Mouse (Mus musculus): ENCODE results near the gene Efcab12.
A peak's percentile ranks its signal among the peaks of the same experiment; 100 is the strongest.
"Not testable (repeated sequence)": the region's sequence is repeated elsewhere in the genome, so short reads cannot be mapped to it uniquely, and the experiment has no call there.

Efcab12 gene

GRCm38 (mm10) chr6:115838161-115838597 is at the start of gene Efcab12:
Gene Efcab12, minus strand, starts transcription at chr6:115838412.
- DNase-seq, result peak; percentile 72 to 77

- DNase-seq, result no peak
These were observed 48.7 kb upstream of the Efcab12 start for GRCm38 (mm10) chr6:115886894-115887293.

GRCm38 (mm10) chr6:115884018-115884417 is 45.8 kb upstream of the Efcab12 start:
- no peak for DNase-seq

DNA sequence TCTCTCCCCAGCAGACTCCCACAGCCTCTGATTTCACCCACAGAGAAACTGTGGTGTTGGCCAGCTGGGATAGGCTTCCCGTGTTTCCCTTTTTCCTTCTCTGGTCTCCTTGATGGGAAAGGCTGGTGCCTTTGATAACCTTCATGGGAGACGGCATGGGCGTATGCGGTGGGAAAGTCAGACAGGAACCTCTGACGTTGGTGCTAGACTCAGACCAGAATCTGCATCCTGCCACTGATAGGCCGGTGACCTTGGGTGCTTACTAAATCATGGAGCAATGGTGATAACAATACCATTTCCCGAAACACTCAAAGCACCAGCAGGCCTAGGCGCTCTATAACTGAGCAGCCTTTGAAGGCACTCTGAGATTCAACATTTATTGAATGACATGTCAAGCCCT is 42.5 kb upstream of the Efcab12 start:
- no peak for DNase-seq

DNA sequence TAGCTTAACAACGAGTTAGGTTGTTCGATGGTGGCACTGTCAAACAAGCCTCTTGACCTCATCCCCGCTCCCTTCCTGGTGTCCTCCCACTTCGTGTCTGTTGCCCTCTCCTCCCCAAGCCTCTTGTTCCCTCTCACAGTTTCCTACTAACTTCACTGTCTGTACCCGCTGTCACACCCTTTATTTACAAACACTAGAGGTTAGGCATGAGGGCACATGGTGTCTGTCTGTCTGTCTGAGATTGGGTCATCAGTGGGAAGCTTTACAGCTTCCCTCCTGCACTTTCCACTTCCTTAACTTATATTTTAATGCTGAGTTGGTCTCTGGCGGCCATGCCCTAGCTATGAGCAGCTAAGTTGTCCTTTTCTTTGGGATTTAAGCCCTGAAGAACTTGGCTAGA is 41.5 kb upstream of the Efcab12 start:
- DNase-seq, result no peak

DNA sequence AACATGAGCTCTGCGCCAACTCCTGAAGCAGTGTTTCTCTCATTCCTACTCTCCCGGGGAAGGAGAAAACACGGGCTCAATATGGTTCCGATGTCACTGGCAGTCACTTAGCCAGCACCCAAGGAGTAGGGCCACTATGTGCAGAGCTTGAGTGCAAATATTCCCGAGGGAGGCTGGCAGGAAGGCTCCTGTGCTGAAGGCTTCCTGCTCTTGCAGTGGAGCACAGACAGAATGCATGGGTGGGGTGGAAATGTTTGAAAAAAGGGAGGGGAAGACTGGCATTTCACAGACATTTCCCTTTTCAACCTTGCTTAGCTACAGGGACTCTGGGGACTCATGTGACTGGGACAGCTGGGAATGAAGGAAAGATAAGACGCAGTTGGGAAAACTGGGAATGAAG is 40.5 kb upstream of the Efcab12 start:
- no peak for DNase-seq

DNA sequence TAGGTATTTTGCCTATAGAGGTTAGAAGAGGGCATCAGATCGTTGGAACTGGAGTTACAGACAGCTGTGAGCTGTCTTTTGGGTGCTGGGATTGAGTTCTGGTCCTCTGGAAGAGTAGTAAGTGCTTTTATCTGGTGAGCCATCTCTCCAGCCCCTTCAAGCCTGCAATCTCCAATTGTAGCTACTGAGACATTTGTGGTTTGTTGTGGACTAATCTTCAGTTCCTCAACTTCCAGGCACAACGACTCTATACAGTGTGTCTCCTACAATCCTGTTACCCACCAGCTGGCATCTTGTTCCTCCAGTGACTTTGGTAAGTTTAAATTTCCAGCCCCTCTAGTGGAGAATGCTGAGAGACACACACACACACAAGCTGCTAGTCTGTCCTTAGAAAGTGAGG is 39.0 kb upstream of the Efcab12 start:
- DNase-seq, result no peak

- not testable (repeated sequence) for DNase-seq
These were observed 33.1 kb upstream of the Efcab12 start for GRCm38 (mm10) chr6:115871318-115871717.

DNA sequence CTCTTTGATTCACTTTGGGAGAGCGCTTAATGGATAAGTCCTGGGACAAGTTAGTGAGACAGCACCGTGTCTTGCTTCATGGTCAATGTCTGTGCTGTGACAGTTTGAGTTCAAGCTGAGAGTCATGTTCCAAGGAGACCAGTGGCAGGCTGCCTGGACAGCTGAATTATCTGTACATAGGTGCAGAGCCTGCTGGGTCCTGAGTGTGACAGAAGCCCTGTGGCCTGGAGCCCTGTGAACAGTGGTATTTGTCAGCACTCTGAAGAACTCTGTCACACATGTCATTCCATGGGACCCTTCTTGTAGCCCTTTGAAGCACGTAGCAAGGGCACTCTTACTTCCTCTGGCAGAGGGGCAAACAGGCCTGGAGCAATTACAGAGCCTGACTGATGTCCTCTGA is 28.9 kb upstream of the Efcab12 start:
- not testable (repeated sequence) for DNase-seq

- DNase-seq, result no peak
These were observed 27.0 kb upstream of the Efcab12 start for GRCm38 (mm10) chr6:115865246-115865645.

GRCm38 (mm10) chr6:115863340-115863841 is 25.2 kb upstream of the Efcab12 start:
- no peak for DNase-seq

GRCm38 (mm10) chr6:115860027-115860556 is 21.9 kb upstream of the Efcab12 start:
- no peak for DNase-seq

GRCm38 (mm10) chr6:115859258-115859657 is 21.0 kb upstream of the Efcab12 start:
- no peak for DNase-seq

DNA sequence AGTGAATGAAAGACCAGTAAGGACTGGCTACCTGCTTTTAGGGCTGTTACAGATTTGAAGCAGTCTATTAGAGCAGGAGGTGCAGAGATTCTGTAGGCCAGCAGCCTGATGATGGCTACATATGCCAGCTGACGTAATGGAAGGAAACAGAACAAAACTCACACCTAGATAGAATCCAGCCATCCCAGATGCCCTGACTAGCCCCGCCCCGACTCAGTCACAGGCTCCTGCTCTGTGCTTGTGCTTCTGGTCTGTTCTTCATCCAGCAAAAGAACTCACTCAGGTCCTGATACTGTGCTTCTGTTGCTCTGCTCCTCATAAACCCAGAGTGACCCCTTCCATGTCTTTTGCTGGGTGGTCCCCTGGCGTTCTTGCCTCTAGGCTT is 18.1 kb upstream of the Efcab12 start:
- DNase-seq, result peak in 1 of 2 experiments; percentile 7

- DNase-seq, result peak; percentile 24 to 27
These were observed 17.6 kb upstream of the Efcab12 start for GRCm38 (mm10) chr6:115855733-115856360.

GRCm38 (mm10) chr6:115854432-115854831 is 16.2 kb upstream of the Efcab12 start:
- DNase-seq, result peak; percentile 26 to 37

GRCm38 (mm10) chr6:115853985-115854384 is 15.8 kb upstream of the Efcab12 start:
- DNase-seq, result peak in 1 of 2 experiments; percentile 15

GRCm38 (mm10) chr6:115853091-115853813 is 15.0 kb upstream of the Efcab12 start, which contains the start of the genes Mbd4 and Ift122:
Gene Mbd4, minus strand, starts transcription at chr6:115853371.
Gene Ift122, plus strand, starts transcription at chr6:115853470.
- DNase-seq, result peak; percentile 97 to 98

DNA sequence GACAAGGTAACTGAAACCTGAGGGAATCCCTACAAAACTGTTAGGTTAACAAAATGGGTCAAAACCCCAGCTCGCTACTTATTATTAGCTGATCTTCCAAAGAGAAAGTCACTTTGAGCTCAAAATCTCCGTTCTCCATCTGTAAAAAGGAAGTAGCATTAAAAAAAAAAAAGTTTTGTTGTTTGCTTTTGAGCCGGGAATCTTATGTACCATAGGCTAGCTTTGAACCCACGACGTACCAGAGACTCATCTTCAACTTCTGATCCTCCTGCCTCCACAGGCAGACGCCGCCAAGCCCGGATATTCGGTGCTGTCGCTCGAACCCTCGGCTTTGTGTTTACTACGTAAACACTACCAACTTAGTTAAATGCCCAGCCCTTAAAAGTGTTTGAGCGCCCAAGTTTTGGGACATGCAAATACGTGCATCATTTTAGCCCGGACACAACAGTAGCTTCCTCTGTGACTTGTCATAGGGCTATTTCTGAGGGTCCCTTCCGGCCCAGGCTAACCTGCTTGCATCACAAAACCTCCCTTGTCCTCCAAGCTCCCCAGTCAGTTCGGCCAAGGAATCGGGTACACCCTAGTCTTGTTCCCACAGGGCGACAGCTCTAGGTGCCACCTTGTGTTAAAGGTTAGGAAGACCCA is 14.4 kb upstream of the Efcab12 start:
- peak; percentile 22 to 33 for DNase-seq

GRCm38 (mm10) chr6:115848598-115849304 is 10.5 kb upstream of the Efcab12 start:
- DNase-seq, result no peak

- DNase-seq, result peak; percentile 71 to 84
These were observed 8.6 kb upstream of the Efcab12 start for GRCm38 (mm10) chr6:115846640-115847411.

GRCm38 (mm10) chr6:115845006-115845405 is 6.8 kb upstream of the Efcab12 start:
- no peak for DNase-seq

Measured in cerebellum, postnatal 14 days (tissue).